8 mouse cellular contexts compared by ENCODE assay signal in the genomic region with DNA sequence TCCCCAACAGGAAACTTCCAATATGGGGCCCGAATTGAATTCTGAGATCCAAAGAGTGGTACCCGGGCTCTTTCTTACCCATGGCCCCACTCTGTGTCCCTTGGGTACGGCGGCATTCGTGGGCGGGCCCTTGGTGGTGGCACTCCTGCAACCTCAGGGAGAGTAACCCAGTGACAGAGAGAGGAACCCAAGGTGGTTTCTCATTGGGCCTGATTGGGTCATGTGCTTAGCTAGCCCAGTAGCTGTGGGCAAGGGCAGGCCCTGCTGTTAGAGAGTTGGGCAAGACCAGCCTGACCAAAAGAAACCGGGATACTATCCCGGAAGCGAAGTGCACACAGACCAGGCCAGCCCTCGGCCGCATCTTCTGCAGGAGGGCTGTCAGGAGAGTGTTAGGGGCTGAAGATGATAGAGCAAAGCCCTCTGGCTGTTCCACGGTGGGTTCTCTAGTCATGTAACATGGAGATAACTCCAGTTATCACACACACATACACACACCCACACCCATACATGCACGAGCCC. TPM values are rescaled to one million over a fixed set of nuclear protein-coding genes. Genes with fewer than 3 reads are reported as not detected.
DNase-seq lines count a peak whose midpoint lies in the region; ATAC-seq lines count a peak whose summit lies in the region.

No protein-coding gene starts in this region.

- peak; percentile 97 for ATAC-seq in megakaryocyte progenitor cell, adult 5-6 weeks (replicated peaks; ENCODE audit: poor library complexity)

- peak; percentile 55 for DNase-seq in CD4-positive helper T cell, adult 2 months (ENCODE audit: low read depth, low spot score)
- DNase-seq in adrenal gland, adult 18-20 months (ENCODE audit: low spot score in 2 of 2): peak; percentile 63 to 68
- DNase-seq in fat pad, adult 2 months (ENCODE audit: extremely low read depth, low read depth, low spot score): peak; percentile 65
- DNase-seq in heart, postnatal 25 days (ENCODE audit: low spot score): peak; percentile 48
- peak; percentile 72 to 84 for DNase-seq in kidney, postnatal 4 days
- peak; percentile 69 to 83 for DNase-seq in spleen, postnatal 10 days (ENCODE audit: low spot score in 2 of 2)
- no peak for DNase-seq in cerebellum, adult 8-10 months

- intact Hi-C loops in heart, postnatal 25 days (cut with DNase I): no loop called here

RNA-seq across cellular contexts. Expression of gene Adnp, which starts 36.7 kb away (rescaled TPM):
- 10 to 100 TPM; 40.2 to 47.3 TPM for total RNA-seq in adrenal gland, adult 18-20 months (2021)
- 10 to 100 TPM; 30.5 to 32.7 TPM for total RNA-seq in heart, postnatal 25 days (2021)
- 23.3 and 27.9 TPM in 2 replicates for total RNA-seq in megakaryocyte progenitor cell, adult 5-6 weeks (2015)
- total RNA-seq in megakaryocyte progenitor cell, adult 5-6 weeks (2017): 0.33 and 1.4 TPM in 2 replicates

RNA-seq across cellular contexts. Expression of gene Gm20716, which starts 59.9 kb away (rescaled TPM):
- total RNA-seq in adrenal gland, adult 18-20 months (2021): 10 to 100 TPM; 20.8 to 24.6 TPM
- 10 to 100 TPM; 12.6 to 13.6 TPM for total RNA-seq in heart, postnatal 25 days (2021)
- total RNA-seq in megakaryocyte progenitor cell, adult 5-6 weeks (2015): 53.3 and 58.6 TPM in 2 replicates
- total RNA-seq in megakaryocyte progenitor cell, adult 5-6 weeks (2017): 34.5 and 42.4 TPM in 2 replicates
